Mouse (Mus musculus): Measurements from ENCODE around the gene Mfsd9.
"Not testable (repeated sequence)": the region's sequence is repeated elsewhere in the genome, so short reads cannot be mapped to it uniquely, and the experiment has no call there.

DNA sequence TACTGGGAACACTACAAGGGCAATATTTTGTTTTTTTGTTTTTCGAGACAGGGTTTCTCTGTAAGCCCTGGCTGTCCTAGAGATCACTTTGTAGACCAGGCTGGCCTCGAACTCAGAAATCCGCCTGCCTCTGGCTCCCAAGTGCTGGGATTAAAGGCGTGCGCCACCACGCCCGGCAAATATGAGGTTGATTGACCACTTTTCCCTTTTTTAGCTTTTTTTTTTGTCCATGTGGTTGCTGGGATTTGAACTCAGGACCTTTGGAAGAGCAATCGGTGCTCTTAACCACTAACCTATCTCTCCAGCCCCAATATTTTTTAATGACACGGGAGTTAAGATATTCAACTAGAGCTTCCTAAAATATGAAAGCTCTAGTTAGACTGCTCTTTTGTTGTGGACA lies 52.2 kb downstream of the Mfsd9 start:
- not testable (repeated sequence) for TF ChIP-seq CTCF (IDR thresholded peaks at IDR 0.05; ENCODE audit: control insufficient read depth, insufficient read depth, insufficient read length); MAX (IDR thresholded peaks at IDR 0.05); CEBPB (IDR thresholded peaks at IDR 0.05; ENCODE audit: low read depth)
